In genomic region chr12:99536426-99536825, GRCm38 (mm10) we compare ENCODE assay signal across 25 mouse cellular contexts.
"Had no signal": no experiment of that assay in that cellular context is flagged by ENCODE, and none has a peak within 500 bp of the region (broad histone marks: within the 10 kb centered on the region; RNA-seq: fewer than 3 reads in every experiment).

No protein-coding gene starts in this region.

- H3K4me3 ChIP-seq: heart, adult 2 months; hindbrain, embryonic 10.5 days; hindbrain, embryonic 12.5 days; intestine, embryonic 15.5 days; layer of hippocampus, adult 2 months; left cerebral cortex, adult 2 months; limb, embryonic 10.5 days; limb, embryonic 12.5 days; liver, embryonic 12.5 days had no signal

- ATAC-seq: hindbrain, embryonic 16.5 days; inflammation-experienced regulatory T-cells, adult 6 months; intestine, embryonic 15.5 days; intestine, postnatal 0 days; liver, embryonic 12.5 days had no signal

- H3K9me3 ChIP-seq: intestine, embryonic 15.5 days had no signal

- H3K36me3 ChIP-seq: intestine, embryonic 15.5 days had no signal

- DNase-seq: gastrocnemius, postnatal 14 days; gastrocnemius, postnatal 36 days; heart, postnatal 10 days; heart, postnatal 4 days; kidney, adult 18-20 months; kidney, adult 8-10 months; kidney, postnatal 10 days; kidney, postnatal 25 days; kidney, postnatal 4 days; liver had no signal

- H3K27me3 ChIP-seq: hindbrain, embryonic 12.5 days; intestine, embryonic 15.5 days; limb, embryonic 12.5 days; liver, embryonic 12.5 days had no signal

- H3K4me2 ChIP-seq: heart, embryonic 11.5 days; hindbrain, embryonic 12.5 days; hindbrain, embryonic 14.5 days; intestine, embryonic 15.5 days; limb, embryonic 12.5 days; liver, embryonic 12.5 days had no signal

- H3K9ac ChIP-seq: hindbrain, embryonic 12.5 days; hindbrain, embryonic 14.5 days; intestine, embryonic 15.5 days; limb, embryonic 12.5 days; liver, embryonic 12.5 days; liver, embryonic 14.5 days had no signal

- H3K4me1 ChIP-seq: hindbrain, embryonic 10.5 days; hindbrain, embryonic 12.5 days; intestine, embryonic 15.5 days; limb, embryonic 12.5 days had no signal

- H3K27ac ChIP-seq: heart, adult 2 months; hindbrain, embryonic 10.5 days; hindbrain, embryonic 12.5 days; hindbrain, embryonic 14.5 days; intestine, embryonic 15.5 days; layer of hippocampus, adult 2 months; left cerebral cortex, adult 2 months; limb, embryonic 10.5 days; limb, embryonic 12.5 days; liver, embryonic 12.5 days; liver, embryonic 14.5 days had no signal
